Mouse (Mus musculus) CD8-positive naive resting alpha-beta T cell, adult 2 months (primary cell): Measurements from ENCODE around the gene Nlgn3.

Source experiments
- DNase-seq, 2 experiments: peaks; one replicate each; pipeline ENCODE4 v3.0.0; 2022; ENCODE audit warnings: low read depth in 2 of 2, low spot score in 2 of 2

Nlgn3 gene

DNA sequence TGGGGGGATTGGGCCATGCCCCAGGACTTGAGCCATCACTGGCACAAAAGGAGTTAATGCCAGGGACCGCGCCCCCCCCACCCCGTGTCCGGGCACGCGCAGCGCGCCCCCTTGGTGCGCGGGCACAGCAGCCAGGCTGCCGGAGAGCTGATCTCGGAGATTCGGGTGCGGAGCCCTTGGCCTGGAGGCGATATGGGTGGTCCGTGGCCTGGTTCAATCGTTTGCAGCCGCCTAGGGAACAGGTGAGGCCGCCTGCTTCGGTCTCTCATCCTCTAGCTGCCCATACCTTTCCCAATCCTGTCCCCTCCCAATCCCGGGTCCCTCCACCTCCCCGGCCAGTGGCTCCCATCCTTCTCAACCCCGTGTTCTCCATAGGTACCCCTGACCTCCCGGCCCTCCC is at the start of gene Nlgn3:
Nlgn3 (plus strand) TSS at position 114 of the 400 bp plus-strand sequence.
- DNase-seq: no peak

DNA sequence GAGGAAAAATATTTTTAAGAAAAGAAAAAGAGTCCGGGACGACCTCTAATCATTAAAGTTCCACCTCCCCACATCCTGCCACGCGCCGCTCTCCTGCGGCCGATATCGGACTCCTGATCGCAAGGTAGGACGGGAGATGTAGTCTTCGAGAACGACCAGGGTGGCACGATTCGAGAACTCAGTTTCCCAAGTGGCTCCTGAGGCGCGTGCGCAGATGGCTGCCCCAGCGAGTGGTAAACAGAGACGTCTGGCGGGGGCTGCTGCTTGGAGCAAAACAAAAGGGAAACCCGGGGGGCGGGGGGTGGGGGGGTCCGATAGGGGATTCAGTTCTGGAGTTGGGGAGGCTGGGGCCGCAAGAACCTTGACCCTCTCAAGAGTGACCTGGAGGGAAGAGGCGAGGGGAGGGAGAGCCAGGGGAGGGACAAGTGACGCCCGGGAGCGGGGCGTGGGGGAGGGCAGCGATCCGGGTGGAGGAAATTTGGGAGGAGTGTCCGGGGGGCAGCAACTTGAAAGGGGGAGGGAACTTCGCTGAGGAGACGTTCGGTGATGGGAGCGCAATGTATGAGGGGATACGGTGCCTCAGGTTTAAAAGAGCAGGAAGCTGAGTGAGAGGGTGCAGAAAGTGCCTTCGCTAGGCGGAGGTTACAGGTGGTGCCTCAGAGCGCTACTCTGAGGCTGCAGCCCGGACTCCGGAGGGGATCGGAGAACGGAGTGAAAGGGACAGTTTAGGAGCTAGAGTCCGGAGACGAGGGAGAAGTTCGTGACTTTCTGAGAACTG is 44.8 kb upstream of the Nlgn3 start, which contains the start of gene Foxo4:
Foxo4 (plus strand) TSS at position 577 of the 778 bp plus-strand sequence.
- peak; percentile 76 to 80 for DNase-seq

DNA sequence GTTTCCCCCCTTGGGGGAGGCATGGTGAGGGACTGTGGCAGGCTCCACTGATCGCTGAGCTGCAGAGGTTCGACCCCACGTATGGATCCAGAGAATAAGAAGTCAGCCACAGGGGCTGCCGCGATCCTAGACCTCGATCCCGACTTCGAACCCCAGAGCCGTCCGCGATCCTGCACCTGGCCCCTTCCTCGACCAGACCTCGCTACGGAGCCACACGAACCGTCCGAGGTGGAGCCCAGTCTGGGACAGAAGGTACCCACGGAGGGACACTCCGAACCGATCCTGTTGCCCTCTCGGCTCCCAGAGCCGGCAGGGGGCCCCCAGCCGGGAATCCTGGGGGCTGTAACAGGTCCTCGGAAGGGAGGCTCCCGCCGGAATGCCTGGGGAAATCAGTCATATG is 44.2 kb upstream of the Nlgn3 start:
- DNase-seq: no peak

DNA sequence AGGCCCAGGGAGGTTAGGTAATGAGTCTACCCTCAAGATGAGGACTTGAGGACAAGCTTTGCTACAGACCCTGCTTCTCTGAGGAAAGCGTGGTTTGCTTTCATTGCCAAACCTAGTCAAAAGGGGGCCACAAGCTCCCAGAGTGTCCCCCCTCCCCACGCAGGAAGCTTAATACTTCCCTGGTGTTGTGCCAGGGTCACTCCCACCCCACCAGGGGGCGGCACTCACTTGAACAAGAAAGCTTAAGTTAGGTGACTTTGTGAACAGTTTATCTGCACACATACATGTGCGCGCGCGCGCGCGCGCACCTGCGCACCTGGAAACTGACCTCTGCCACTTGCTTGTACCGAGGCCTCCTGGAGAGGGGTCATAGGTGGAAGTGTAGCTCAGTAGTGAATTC is 42.4 kb upstream of the Nlgn3 start:
- DNase-seq: peak; percentile 40 to 55

DNA sequence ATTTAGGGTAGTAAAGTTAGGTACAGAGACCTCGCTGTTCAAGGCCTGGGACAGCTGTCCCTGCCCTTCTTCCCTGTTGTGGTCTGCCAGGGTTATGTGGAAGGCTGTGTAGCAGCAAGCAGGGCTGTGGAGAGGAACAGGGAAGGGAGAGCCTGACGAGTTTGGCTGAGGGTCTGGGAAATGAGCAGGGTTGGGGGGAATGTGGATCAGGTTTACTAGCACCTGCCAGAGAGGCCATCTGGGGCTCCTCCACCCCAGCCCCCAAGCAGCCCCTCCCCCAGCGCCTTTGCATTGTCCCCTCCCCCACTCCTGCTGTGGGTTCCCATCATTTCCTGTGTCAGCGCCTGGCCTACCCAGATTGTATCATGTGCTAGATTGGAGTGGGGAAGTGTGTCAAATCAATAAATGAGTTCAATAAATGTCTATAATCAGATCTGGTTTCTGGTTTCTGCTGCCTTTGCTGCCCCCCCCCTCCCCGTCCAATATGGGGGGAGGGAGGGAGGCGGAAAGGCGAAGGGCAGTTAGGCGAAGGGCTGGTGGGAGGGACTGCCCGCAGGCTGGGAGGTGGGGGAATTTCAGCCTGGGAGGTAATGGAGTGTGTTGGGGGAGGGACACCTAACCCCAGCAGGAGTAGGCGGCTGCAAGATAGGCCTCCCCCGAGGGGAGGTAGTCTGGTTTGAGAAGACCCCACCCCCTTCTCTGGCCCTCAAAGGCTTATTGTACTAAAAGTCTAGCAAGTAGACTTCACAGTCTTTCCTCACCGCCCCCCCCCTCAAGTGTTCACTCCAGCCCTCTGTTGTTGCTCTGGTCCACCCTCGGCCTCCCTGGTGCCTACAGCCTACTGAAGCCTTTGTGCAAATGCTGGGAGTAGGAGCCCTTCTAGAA is 38.3 kb upstream of the Nlgn3 start:
- DNase-seq: no peak

DNA sequence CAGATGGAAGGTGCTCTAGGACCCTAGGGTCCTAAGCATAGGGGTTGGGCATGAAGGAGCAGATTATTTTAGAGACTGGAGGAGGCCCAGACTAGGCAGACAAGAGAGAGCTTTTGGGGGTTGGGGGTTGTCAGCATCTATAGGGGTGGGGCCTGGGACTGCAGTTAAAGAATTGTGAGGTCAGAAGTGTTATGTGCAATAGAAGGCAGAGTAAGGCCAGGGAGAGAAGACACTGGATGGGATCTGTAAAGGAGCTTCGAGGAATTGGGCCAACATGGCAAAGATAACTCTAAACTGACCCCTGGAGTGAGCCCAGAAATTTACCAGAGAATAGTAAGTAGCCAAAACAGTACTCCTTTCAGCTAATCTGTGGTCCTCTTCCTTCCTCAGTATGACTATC is 35.1 kb upstream of the Nlgn3 start, which contains the start of gene Gm614:
Gm614 (minus strand) TSS at position 101 of the 400 bp plus-strand sequence.
- DNase-seq: no peak

DNA sequence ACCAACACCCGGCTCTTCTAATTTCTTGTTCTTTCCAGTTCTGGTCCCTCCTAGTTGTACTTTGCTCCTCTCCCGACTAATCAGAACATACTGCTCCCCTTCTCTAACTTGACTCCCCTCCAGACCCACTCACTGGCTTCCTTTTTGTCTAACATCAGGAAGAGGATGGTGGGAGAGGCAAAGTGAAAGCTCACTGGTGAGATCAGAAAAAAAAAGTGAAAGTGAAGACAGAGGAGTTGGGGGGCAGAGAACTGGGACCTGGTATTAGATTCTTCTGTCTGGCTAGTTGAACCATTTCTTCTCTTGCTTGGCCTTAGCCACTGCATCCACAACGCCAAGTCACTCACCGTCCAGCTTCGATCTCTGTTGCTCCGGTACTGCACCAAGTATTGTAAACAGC is 32.3 kb upstream of the Nlgn3 start:
- DNase-seq: no peak

DNA sequence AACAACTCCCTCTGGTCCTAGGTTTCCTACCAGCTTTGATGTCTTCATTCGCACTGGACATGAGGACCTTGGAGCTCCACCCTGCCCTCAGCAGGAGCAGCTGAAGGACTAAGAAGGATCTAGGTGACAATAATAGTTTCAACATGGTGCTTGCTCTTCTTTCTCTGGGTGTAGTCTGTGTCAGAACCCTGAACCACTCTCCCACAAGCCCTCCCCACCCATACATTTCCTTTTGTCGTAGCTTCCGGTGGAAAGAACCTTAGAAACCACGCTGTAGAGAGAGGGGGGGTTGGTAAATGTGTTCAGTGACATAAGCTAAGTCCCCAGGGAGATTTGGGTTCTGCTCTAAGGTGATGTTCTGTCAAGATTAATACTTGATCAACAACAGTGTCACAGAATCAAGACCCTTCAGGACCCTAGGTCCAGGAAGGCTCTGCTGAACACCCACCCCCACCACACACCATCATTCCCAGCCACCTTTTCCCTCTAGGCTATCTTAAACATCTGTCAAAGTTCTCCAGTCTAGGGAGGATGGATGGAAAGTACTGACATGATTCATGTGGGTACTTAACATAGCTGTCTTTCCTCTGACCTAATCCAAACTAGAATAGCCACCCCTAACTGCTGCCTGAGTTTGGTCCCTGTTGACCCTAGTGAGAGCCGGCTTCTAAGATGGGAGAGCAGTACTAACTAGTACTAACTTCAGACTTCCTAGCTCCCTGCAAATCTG is 30.8 kb upstream of the Nlgn3 start, which contains the start of gene Il2rg:
Il2rg (minus strand) TSS at position 231 of the 730 bp plus-strand sequence.
- DNase-seq: peak; percentile 60 to 68

DNA sequence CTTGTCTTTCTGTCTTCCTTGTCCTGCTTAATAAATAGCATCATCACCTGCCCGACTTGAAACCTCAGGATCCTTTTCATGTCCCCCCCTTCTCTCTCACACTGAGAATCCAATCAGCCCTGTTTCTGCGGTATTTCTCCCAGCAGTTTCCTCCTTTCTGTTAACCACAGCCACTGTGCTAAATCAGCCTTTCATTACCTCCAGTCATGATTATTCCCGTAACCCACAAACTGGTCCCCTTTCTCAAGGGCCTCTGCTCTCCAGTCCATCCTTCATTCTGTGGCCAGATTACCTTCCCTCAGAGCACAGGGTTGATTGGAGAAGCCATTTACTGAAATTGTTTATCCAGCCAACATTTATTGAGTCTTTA is 30.2 kb upstream of the Nlgn3 start, which contains the start of gene Gm20489:
Gm20489 (minus strand) TSS at position 269 of the 370 bp plus-strand sequence.
- no peak for DNase-seq

DNA sequence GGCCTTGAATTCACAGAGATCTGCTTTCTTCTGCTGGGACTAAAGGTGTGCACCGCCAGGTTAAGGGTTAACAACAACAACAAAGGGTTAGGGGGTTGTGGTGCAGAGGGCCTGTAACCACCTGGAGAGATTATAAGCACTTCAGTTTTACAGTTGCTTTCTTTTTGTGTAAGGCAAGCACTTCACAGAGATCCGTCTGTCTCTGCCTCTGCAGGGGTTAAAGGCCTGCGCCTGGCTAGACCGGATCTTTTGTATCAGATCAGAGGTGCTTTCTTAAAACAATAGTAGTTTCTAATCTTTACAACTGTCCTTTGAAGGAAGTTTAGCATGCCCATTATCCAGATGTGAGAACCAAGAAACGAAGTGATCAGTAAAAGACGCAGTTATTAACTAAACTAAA is 25.6 kb upstream of the Nlgn3 start:
- peak in 1 of 2 experiments; percentile 26 for DNase-seq

DNA sequence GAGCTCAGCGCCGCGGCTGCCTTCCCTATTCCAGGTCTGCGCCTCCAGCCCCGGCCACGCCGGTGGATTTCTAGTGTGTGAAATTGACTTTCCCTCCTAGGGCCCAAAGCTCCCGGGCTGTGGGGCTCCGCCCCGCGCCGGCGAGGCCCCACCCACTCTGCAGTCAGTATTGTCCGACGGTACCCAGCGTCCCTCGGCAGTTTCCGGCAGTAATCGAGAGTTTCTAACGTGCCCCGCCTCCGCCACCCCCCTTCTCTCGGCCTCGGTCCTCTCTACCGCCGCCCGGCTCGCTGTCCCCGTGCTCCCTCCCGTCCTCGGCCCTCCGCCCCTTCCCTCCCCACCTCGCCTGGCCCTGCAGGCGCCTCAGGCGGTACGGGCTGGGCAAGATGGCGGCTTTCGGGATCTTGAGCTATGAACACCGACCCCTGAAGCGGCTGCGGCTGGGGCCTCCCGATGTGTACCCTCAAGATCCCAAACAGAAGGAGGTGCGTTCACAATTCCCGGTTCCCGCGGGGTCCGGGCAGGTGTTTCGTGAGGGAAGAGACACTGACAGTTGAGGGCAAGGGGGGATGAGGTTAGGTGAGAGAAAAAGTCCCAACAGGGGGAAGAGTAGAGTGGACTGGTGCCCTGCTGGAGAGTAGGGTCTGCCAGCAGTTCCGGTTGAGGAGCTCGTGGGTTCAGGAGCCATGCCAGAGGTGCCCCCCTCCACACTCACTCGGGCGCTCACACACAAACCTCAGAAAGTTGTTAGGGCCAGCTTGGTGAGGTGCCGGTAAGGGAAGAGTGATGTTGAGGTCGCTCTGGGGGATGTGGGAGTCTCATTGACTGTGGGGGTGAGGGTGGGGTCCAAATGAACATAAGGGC is 24.9 kb upstream of the Nlgn3 start, which contains the start of gene Med12:
Med12 (plus strand) TSS at position 156 of the 864 bp plus-strand sequence.
- DNase-seq: peak; percentile 73 to 77

DNA sequence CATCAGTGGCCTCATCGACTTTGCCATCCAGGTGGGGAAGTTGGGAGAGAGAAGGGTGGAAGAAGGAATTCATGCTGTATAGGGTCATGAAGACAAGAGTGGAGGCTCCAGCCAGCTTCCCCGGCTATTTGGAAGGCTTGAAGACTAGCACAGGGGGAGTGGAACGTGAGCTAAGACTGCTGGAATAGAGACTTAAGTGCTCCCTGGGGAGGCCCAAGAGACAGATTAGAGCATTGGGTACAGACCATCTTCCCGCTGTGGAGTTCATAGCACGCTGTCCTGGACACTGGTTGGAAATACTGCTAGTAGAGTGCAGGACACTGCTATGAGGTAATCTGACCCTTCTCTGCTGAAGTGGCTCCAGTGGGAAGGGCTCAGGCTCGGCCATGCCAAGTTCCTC is 16.2 kb upstream of the Nlgn3 start:
- DNase-seq: no peak

DNA sequence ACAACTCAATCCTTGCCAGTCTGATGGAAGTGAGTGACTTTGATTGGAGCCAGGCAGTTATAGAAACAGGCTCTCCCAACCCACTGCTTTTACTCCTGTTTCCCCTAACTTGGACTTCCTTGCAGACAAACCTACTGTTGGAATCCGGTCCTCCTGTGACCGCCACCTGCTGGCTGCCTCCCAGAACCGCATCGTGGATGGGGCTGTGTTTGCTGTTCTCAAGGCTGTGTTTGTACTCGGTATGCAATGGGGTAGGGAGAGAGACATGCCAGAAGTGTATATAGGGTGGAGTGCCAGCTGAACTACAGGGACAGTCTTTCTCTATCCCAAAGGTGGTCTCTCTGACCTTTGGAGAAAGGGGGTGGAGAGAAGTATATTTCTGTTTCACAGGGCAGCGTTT is 13.4 kb upstream of the Nlgn3 start:
- peak; percentile 54 to 63 for DNase-seq

DNA sequence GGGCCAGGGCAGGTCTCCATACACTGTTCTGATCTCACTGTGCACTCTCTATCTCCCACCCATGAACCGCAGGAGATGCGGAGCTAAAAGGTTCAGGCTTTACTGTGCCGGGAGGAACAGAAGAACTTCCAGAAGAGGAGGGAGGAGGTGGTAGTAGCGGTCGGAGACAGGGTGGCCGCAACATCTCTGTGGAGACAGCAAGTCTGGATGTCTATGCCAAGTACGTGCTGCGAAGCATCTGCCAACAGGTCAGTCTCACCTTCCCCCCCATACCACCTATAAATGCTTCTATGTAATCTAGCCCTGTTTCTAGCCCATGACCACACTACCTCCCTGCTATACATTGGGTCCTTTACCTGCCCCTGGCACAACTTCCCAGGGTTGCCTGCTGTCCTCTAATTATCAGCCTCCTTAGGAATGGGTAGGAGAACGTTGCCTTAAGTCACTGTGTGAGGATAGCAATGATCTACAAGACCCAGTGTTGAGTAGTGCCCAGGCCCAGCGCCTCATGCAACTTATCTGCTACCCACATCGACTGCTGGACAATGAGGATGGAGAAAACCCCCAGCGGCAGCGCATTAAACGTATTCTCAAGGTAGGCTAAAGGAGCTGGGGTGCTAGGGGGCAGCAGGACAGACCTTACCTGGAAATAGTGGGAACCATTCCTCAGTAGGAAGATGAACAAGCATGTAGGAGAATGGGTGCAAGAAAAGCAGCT is 12.9 kb upstream of the Nlgn3 start:
- DNase-seq: no peak

DNA sequence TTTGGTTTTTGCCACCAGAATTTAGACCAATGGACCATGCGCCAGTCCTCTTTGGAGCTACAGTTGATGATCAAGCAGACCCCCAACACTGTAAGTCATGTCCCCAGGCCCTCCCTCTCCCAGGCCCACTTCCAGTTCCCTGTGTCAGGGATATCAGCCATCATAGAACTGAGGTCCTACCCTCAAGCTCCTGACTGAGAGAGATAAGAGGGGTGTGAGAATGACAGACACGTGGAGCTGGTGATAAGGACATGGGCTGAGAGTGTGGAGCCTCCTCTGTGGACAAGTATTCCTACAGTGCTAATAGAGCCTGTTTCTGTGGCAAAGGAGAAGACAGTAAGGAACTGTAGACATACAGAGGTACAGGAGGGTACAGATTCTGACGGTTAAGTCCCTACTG is 11.4 kb upstream of the Nlgn3 start:
- no peak for DNase-seq

DNA sequence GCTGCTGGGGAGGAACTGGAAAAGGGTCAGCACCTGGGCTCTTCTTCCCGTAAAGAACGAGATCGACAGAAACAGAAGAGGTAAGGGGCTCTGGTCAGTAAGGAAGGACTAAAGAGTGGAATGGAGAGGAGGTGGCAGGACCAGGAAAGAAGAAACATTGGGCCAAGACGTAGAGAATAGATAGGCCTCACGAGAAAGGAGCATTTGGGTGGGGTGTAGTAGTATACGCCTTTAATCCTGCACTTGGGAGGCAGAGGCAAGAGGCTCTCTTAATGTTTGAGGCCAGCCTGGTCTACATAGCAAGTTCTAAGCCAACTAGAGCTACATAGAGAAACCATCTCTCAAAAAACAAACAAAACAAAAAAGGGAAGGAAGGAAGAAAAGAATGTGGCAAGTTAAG is 10.5 kb upstream of the Nlgn3 start:
- DNase-seq: no peak

DNA sequence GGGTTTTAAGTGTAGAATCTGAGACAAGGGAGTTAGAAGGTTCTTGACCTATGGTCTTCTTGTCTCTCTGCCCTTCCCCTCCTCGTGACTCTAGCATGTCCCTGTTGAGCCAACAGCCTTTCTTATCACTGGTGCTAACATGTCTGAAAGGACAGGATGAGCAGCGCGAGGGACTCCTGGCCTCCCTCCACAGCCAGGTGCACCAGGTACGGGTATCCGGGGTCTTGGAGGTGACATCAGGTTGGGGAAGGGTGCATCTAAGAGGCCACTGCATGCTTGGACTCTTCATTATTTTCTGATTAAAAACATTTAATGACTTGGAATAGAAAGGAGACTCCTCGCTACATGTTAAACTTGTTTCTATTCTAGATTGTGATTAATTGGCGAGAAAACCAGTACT is 9.9 kb upstream of the Nlgn3 start:
- DNase-seq: no peak

DNA sequence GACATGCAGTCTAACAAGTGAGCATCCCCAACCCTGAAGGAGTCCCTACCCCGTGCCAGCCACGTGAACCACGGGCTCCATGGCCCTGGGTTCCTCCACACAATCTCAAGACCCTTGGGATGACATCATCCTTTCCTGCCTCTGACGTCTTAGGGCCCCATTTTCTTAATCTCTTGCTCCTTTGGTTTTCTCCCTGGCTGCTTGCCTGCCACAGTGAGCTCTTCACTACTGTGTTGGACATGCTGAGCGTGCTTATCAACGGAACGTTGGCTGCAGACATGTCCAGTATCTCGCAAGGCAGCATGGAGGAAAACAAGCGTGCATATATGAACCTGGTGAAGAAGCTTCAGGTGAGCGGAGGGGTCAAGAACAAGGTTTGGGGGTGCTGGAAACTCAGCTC is 8.9 kb upstream of the Nlgn3 start:
- DNase-seq: no peak
